Mouse (Mus musculus): Measurements from ENCODE around the gene Ttc23. TPM values are rescaled to one million over a fixed set of nuclear protein-coding genes. Genes with fewer than 3 reads are reported as not detected.

Ttc23 gene
- polyA plus RNA-seq, 1 experiment from 2014 or later: 64.9 TPM

DNA sequence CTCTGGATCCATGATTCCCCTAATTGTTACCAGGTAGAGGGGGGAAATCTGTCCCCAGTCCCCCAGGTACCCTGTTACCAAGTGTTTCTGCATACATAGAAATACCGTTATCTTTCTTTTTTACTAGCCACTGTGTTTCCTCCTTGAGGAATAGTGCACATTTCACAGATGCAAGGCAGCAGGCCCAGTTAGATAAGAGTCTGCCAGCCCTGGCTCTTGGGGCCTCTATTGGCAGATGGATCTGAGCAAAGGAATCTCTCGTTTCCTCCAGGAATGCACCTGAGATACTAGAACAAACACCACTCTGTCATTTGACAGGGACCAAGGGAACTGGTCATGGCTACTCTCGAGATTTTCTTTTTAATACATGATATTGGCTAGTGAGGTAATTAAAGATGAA lies 44.9 kb downstream of the Ttc23 start:
- ATAC-seq (ENCODE audit: insufficient number of reproducible peaks, low FRiP score, low TSS enrichment, low read depth): no peak
- WGBS: 84% methylated on average over 3 of the region's 3 CpGs

DNA sequence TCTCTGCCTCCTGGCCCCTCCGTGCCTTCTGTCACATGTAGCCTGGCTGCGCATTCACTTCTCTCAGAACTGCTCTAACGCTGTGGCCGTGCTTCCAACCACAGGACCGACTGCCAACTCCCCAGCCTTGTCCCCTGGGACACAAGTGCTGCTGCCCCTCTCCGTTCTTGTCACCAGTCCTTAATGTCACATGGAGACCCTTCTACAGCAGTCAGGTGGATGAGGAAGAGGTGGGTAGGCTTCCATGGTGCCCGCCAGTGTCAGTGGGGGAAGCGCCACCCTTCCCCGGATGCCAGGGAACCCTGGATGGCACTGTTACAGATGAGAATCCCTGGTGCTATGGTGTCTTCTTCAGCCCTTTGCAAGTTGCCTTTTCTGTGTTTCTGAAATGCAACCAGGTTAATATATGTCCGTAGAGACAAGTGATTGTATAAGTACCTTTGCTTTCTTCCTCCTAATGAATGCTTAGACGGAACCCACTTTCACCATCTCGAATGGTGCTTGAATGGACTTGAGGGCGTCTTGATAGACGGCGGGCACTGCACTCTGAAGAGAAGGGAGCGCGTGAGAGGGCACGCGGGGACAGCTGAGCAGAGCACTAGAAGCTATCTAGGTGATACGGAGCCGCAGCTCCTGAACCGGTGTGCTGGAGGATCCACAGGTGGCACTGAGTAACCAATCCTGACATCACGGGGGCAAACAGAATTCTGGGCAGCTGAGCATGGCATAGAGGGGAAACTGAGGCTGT lies 45.8 kb downstream of the Ttc23 start:
- Histone ChIP-seq H3K27ac (replicated peaks; ENCODE audit: low read depth, low read length) (no peak overlapping the region), H3K36me3 (ENCODE audit: control insufficient read depth, insufficient read depth, low read length) (0 out of 2 replicates have a peak, but pooled peaks cover 2% of the 10 kb centered on the region)
- ATAC-seq (ENCODE audit: insufficient number of reproducible peaks, low FRiP score, low TSS enrichment, low read depth): no peak

More for the DNA sequence above, 44.9 kb downstream of the Ttc23 start:
- H3K4me2 ChIP-seq (ENCODE audit: low read depth, severe bottlenecking): no peak overlapping the region
- H3K4me3 ChIP-seq (ENCODE audit: low read depth, low read length): no peak overlapping the region
- no peaks in the 10 kb centered on the region for H3K27me3 ChIP-seq (ENCODE audit: control insufficient read depth, insufficient read depth, low read length)
- no peaks in the 10 kb centered on the region for H3K4me1 ChIP-seq (ENCODE audit: control insufficient read depth, insufficient read depth, low read length)
- no peak for DNase-seq (ENCODE audit: low spot score)
- no peak overlapping the region for H3K27ac ChIP-seq (replicated peaks; ENCODE audit: low read depth, low read length)
- no peak overlapping the region for H3K9ac ChIP-seq (ENCODE audit: low read length)
- 0 out of 2 replicates have a peak, but pooled peaks cover 2% of the 10 kb centered on the region for H3K36me3 ChIP-seq (ENCODE audit: control insufficient read depth, insufficient read depth, low read length)
- H3K9me3 ChIP-seq (ENCODE audit: control insufficient read depth, low read length): no peaks in the 10 kb centered on the region

DNA sequence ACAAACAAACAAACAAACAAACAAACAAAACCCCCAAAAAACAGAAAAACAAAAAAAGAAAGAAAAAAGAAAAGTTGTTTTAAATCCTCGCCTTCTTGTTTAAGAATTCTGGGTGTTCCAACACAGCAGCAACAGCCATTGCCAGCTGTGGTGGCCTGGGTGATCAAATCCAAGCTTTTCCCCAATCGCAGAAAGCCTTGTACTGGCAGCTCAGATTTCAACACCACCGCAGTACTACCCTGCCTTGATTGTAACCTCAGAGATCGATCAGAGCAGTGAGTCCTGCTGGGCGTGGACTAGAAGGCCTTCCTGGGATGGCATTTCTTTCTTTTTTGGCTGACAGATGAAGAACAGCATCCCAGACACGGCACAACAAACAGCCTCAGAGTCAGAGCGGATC lies 48.7 kb downstream of the Ttc23 start:
- no peak overlapping the region for H3K9ac ChIP-seq (ENCODE audit: low read length)
- H3K4me1 ChIP-seq (ENCODE audit: control insufficient read depth, insufficient read depth, low read length): no peaks in the 10 kb centered on the region
- no peak overlapping the region for H3K4me3 ChIP-seq (ENCODE audit: low read depth, low read length)
- H3K27ac ChIP-seq (replicated peaks; ENCODE audit: low read depth, low read length): no peak overlapping the region
- no peak overlapping the region for H3K4me2 ChIP-seq (ENCODE audit: low read depth, severe bottlenecking)
- no peak for DNase-seq (ENCODE audit: low spot score)
- WGBS: 73% methylated on average over 7 of the region's 7 CpGs
- H3K36me3 ChIP-seq (ENCODE audit: control insufficient read depth, insufficient read depth, low read length): 0 out of 2 replicates have a peak, but pooled peaks cover 2% of the 10 kb centered on the region
- ATAC-seq (ENCODE audit: insufficient number of reproducible peaks, low FRiP score, low TSS enrichment, low read depth): no peak
- H3K27me3 ChIP-seq (ENCODE audit: control insufficient read depth, insufficient read depth, low read length): no peaks in the 10 kb centered on the region
- H3K9me3 ChIP-seq (ENCODE audit: control insufficient read depth, low read length): no peaks in the 10 kb centered on the region

More for the DNA sequence above, 45.8 kb downstream of the Ttc23 start:
- H3K27me3 ChIP-seq (ENCODE audit: control insufficient read depth, insufficient read depth, low read length): no peaks in the 10 kb centered on the region
- H3K4me2 ChIP-seq (ENCODE audit: low read depth, severe bottlenecking): no peak overlapping the region
- no peaks in the 10 kb centered on the region for H3K4me1 ChIP-seq (ENCODE audit: control insufficient read depth, insufficient read depth, low read length)
- H3K9me3 ChIP-seq (ENCODE audit: control insufficient read depth, low read length): no peaks in the 10 kb centered on the region
- DNase-seq (ENCODE audit: low spot score): no peak
- H3K4me3 ChIP-seq (ENCODE audit: low read depth, low read length): no peak overlapping the region
- WGBS: 93% methylated on average over 23 of the region's 23 CpGs
- no peak overlapping the region for H3K9ac ChIP-seq (ENCODE audit: low read length)

DNA sequence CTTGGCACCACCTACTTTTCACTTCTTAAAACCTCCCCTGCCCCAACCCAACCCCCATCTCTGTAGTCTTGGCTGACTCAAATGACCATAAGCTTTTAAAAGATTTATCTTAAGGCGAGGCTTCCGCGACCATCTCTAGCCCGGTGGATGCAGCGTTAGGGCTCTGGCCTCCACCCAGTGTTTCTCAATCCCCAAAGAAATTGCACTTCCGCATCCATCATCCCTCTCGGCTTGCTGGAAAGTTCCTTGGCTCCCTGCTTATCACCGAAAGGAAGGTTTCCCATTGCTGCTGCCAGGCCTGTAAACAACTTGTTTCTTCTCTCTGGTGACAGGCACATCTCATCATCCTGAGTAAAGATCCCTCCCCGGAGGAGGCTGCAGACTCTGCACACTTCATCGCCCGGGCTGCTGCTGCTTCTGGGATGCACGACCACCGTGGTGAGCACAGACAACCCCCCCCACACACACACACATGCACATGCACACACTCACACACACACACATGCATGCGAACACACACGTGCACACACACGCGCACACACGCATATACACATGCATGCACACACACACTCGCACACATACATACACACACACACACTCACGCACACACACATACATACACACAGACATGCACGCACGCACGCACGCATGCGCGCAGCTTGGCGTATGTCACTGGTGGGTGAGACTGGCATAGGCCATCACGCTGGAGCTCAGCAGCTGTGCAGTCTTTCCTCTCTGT lies 50.9 kb downstream of the Ttc23 start:
- WGBS: 97% methylated on average over 28 of the region's 28 CpGs
- no peak for DNase-seq (ENCODE audit: low spot score)
- H3K4me2 ChIP-seq (ENCODE audit: low read depth, severe bottlenecking): no peak overlapping the region
- no peak overlapping the region for H3K9ac ChIP-seq (ENCODE audit: low read length)
- H3K27ac ChIP-seq (replicated peaks; ENCODE audit: low read depth, low read length): no peak overlapping the region
- no peak for ATAC-seq (ENCODE audit: insufficient number of reproducible peaks, low FRiP score, low TSS enrichment, low read depth)
- H3K36me3 ChIP-seq (ENCODE audit: control insufficient read depth, insufficient read depth, low read length): no peaks in the 10 kb centered on the region
- no peak overlapping the region for H3K4me3 ChIP-seq (ENCODE audit: low read depth, low read length)
- H3K4me1 ChIP-seq (ENCODE audit: control insufficient read depth, insufficient read depth, low read length): no peaks in the 10 kb centered on the region
- H3K27me3 ChIP-seq (ENCODE audit: control insufficient read depth, insufficient read depth, low read length): no peaks in the 10 kb centered on the region
- H3K9me3 ChIP-seq (ENCODE audit: control insufficient read depth, low read length): no peaks in the 10 kb centered on the region

DNA sequence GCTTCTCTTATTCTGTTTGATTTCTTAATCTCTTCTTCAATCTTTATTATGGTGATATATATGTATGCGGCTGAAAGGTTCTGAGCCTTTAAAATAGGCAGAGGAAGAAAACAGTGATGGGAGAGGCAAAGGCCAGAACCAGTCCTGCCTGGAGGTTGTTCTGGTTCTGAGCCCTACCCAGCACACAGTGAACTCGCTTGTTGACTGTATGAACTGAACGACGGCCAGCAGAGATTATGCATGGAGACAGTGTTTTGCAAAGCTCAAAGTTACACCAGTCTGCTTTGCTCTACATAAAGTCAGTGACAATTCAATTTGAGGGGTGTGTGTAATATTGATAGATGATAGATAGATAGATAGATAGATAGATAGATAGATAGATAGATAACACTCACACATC lies 52.1 kb downstream of the Ttc23 start:
- no peak overlapping the region for H3K9ac ChIP-seq (ENCODE audit: low read length)
- no peaks in the 10 kb centered on the region for H3K27me3 ChIP-seq (ENCODE audit: control insufficient read depth, insufficient read depth, low read length)
- no peaks in the 10 kb centered on the region for H3K36me3 ChIP-seq (ENCODE audit: control insufficient read depth, insufficient read depth, low read length)
- no peak for DNase-seq (ENCODE audit: low spot score)
- ATAC-seq (ENCODE audit: insufficient number of reproducible peaks, low FRiP score, low TSS enrichment, low read depth): no peak
- no peak overlapping the region for H3K27ac ChIP-seq (replicated peaks; ENCODE audit: low read depth, low read length)
- 94% methylated on average over 4 of the region's 4 CpGs for WGBS
- H3K4me3 ChIP-seq (ENCODE audit: low read depth, low read length): no peak overlapping the region
- H3K4me1 ChIP-seq (ENCODE audit: control insufficient read depth, insufficient read depth, low read length): no peaks in the 10 kb centered on the region
- H3K9me3 ChIP-seq (ENCODE audit: control insufficient read depth, low read length): no peaks in the 10 kb centered on the region
- H3K4me2 ChIP-seq (ENCODE audit: low read depth, severe bottlenecking): no peak overlapping the region

DNA sequence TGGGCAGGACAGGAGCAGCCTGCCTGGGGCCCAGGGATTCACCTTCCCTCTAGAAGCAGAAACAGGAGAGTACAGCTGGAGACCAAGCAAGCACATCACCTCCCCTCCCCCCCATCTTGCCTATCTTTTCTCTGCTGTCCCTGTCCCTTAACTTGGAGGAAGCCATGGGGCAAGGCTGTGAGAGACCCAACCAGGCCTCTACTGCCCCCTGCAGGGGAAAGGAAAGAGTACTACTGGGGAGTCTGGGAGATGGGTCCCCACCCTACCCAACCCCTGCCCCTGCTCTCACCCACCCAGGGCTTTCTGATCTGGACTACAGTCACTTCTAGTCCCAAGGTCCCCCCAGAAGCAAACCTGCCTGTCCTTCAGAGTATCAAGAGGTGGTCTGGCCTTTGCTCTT lies 53.6 kb downstream of the Ttc23 start:
- Histone ChIP-seq H3K9me3 (ENCODE audit: control insufficient read depth, low read length) (no peaks in the 10 kb centered on the region), H3K9ac (ENCODE audit: low read length) (no peak overlapping the region), H3K4me1 (ENCODE audit: control insufficient read depth, insufficient read depth, low read length) (no peaks in the 10 kb centered on the region), H3K36me3 (ENCODE audit: control insufficient read depth, insufficient read depth, low read length) (0 out of 2 replicates have a peak, but pooled peaks cover 3% of the 10 kb centered on the region), H3K4me2 (ENCODE audit: low read depth, severe bottlenecking) (no peak overlapping the region), H3K4me3 (ENCODE audit: low read depth, low read length) (no peak overlapping the region), H3K27me3 (ENCODE audit: control insufficient read depth, insufficient read depth, low read length) (no peaks in the 10 kb centered on the region), H3K27ac (replicated peaks; ENCODE audit: low read depth, low read length) (no peak overlapping the region)
- DNase-seq (ENCODE audit: low spot score) (peak; percentile 38), ATAC-seq (ENCODE audit: insufficient number of reproducible peaks, low FRiP score, low TSS enrichment, low read depth) (no peak)

DNA sequence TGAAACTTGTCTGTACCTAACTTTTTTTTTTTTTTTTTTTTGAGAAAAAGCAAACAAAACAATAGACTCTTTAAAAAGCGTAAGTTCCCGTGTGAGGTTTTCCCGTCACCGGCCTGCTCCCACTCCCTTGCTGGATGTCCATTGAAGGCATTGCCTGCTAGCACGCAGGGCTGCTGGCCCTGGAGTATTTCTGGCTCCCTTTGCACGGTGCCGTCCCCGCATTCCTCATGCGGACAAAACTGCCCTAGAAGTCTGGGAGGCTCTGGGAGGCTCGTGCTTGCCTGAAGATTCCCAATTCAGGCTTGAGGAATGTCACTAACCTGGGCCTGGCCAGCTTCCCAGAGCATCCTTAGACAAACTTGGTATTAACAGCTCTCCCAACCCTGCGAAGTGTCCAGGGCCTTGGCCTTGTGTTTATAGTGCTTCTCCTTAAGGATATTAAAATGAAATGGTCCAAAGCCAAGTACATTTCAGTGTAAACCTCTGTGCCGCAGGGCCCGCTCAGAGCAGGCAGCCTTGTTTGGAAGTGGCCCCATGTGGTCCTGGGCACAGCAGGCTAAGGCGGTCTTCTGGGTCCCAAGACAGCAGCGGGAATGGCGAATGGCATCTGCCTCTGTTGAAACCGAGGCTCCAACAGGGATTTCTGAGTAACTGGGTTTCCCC lies 54.2 kb downstream of the Ttc23 start:
- Histone ChIP-seq H3K4me2 (ENCODE audit: low read depth, severe bottlenecking) (no peak overlapping the region), H3K36me3 (ENCODE audit: control insufficient read depth, insufficient read depth, low read length) (0 out of 2 replicates have a peak, but pooled peaks cover 3% of the 10 kb centered on the region), H3K4me1 (ENCODE audit: control insufficient read depth, insufficient read depth, low read length) (no peaks in the 10 kb centered on the region), H3K9ac (ENCODE audit: low read length) (no peak overlapping the region), H3K9me3 (ENCODE audit: control insufficient read depth, low read length) (no peaks in the 10 kb centered on the region), H3K4me3 (ENCODE audit: low read depth, low read length) (no peak overlapping the region), H3K27ac (replicated peaks; ENCODE audit: low read depth, low read length) (no peak overlapping the region), H3K27me3 (ENCODE audit: control insufficient read depth, insufficient read depth, low read length) (no peaks in the 10 kb centered on the region)
- ATAC-seq (ENCODE audit: insufficient number of reproducible peaks, low FRiP score, low TSS enrichment, low read depth) (no peak), DNase-seq (ENCODE audit: low spot score) (no peak)
- 86% methylated on average over 17 of the region's 17 CpGs for WGBS

DNA sequence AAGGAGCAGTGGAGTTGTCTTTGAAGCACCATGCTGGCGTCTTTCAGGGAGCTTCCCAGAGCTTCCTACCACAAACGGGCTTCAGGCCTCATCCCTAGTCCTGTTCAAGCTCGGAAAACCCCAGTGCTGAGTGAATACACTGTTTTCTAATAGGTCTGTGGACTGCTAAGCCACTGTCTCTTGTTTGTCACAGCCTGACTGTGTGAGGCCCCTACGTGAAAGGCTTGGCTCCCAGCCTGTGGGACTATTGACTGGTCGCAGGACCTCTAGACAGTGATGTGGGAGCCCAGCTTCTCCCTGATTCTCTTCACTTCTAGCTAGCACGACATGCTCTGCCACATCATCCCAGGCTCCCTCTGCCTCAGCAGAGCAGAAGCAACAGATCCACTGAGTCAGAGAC lies 61.0 kb downstream of the Ttc23 start:
- Histone ChIP-seq H3K4me1 (ENCODE audit: control insufficient read depth, insufficient read depth, low read length) (no peaks in the 10 kb centered on the region), H3K27me3 (ENCODE audit: control insufficient read depth, insufficient read depth, low read length) (no peaks in the 10 kb centered on the region), H3K4me2 (ENCODE audit: low read depth, severe bottlenecking) (no peak overlapping the region), H3K27ac (replicated peaks; ENCODE audit: low read depth, low read length) (no peak overlapping the region), H3K9ac (ENCODE audit: low read length) (no peak overlapping the region), H3K36me3 (ENCODE audit: control insufficient read depth, insufficient read depth, low read length) (peaks cover 3% of the 10 kb centered on the region; the same call in 1 of the 2 replicates), H3K9me3 (ENCODE audit: control insufficient read depth, low read length) (no peaks in the 10 kb centered on the region), H3K4me3 (ENCODE audit: low read depth, low read length) (no peak overlapping the region)
- 83% methylated on average over 6 of the region's 6 CpGs for WGBS
- ATAC-seq (ENCODE audit: insufficient number of reproducible peaks, low FRiP score, low TSS enrichment, low read depth): no peak
- no peak for DNase-seq (ENCODE audit: low spot score)
